Mouse (Mus musculus): Measurements from ENCODE around the gene Olfr764-ps1.
"Not testable (repeated sequence)": the region's sequence is repeated elsewhere in the genome, so short reads cannot be mapped to it uniquely, and the experiment has no call there.

Olfr764-ps1 gene

DNA sequence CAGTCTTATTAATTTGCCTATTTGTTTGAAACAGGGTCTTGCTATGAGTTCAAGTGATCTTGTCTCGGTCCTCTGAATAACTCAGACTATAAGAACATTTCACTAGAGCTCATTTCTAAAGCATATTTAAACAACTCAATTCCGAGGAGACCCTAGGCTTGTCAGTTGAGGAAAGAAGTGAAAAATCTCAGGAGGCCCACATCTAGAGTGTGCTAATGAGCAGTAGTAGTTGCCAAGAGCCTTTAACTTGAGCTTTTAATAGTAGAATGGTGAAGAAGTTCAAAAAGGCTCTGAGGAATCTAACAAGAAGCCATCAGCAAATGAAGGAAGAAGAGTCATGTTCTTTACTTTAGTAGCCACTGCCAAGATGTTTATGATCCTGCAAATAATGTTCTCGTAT, at the start of gene Olfr764-ps1:
Gene Olfr764-ps1 (minus strand): TSS at position 101 of the 400 bp plus-strand sequence.
- DNase-seq (ENCODE audit: low spot score in 2 of 2) = no peak

DNA sequence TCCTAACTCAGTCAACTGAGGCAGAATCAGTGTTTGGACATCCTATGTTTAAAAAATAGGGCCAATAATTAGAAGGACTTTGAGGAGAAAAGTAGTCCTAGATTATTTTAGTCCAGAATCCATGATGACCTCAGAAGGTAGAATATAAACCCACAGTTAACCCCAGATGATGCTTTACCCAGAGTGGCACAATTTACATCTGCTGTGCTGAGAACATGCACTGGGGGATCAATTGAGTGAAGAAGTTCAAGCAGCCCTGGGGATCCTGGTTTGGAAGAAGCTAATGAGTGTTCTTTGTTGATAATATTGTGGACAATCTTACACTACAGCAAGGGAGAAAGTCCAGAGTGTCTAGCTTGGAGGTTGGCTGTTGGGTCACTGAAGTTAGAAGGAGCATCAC, 43.1 kb upstream of the Olfr764-ps1 start, which contains the start of gene Olfr767:
Gene Olfr767 (minus strand): TSS at position 101 of the 400 bp plus-strand sequence.
- DNase-seq (ENCODE audit: low spot score in 2 of 2) = not testable (repeated sequence)

DNA sequence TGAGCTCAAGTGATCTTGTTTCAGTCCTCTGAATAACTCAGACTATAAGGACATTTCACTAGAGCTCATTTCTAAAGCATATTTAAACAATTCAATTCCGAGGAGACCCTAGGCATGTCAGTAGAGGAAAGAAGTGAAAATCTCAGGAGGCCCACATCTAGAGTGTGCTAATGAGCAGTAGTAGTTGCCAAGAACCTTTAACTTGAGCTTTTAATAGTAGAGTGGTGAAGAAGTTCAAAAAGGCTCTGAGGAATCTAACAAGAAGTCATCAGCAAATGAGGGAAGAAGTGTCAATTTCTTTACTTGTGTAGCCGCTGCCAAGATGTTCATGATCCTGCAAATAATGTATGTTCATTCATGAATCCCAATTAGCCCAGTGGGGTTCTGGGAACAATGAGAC, 29.2 kb upstream of the Olfr764-ps1 start, which contains the start of gene Olfr766-ps1:
Gene Olfr766-ps1 (minus strand): TSS at position 101 of the 400 bp plus-strand sequence.
- DNase-seq (ENCODE audit: low spot score in 2 of 2) = no peak

DNA sequence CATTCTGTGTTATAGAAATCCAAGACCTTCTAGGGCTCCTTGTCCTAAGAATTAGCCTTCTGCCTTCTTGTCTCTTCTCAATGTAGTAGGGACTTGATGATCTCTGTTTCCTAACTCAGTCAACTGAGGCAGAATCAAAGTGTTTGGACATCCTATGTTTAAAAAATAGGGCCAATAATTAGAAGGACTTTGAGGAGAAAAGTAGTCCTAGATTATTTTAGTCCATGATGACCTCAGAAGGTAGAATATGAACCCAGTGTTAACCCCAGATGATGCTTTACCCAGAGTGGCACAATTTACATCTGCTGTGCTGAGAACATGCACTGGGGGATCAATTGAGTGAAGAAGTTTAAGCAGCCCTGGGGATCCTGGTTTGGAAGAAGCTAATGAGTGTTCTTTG, 10.2 kb upstream of the Olfr764-ps1 start, which contains the start of gene Olfr765:
Gene Olfr765 (minus strand): TSS at position 101 of the 400 bp plus-strand sequence.
- DNase-seq (ENCODE audit: low spot score in 2 of 2) = not testable (repeated sequence)

DNA sequence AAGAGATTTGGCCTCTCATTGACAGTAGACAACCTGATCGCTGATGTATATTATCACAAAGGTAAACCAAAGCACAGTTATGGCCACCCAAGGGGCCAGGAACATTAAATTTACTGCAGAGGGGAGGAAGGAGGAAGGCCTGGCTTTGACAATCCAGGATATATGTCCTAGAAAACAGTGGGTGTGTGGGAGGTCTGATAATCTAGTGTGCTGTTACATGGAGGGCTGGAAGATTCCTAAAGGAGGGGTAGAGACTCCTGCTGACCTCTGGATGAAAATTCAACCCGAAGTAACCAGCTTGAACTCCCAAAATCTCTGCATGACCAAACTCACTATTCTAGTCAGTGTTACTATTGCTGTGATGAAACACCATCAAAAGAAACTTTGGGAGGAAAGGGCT, 11.4 kb downstream of the Olfr764-ps1 start:
- DNase-seq (ENCODE audit: low spot score in 2 of 2) = no peak

DNA sequence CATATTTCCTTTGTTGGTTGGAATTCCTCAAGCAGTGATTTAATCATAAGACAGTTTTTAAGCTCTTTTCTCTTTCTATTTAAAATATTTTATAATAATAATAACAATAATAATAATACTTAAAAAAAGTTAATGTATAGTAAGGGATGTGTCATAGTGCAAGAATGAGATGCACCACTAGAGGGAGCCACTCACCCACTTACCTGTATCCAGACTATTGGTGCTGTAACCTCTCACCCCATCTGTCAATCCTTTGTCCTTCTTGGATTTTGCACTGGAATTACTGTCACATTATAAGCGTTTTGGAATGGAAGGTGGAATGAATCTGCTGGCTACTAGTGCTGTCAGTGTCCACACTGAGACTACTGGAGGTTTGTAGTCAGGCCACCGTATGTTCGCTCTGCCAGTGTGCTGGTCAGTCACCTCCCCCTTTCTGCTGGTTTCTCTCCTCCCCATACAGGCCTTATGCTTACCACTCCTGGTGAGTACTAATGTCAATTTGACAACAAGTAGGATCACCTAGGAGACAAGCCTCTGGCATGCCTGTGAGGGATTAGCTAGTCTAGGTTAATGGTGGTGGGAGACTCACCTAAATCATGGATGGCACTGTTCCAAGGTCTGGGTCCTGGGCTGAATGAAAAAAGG, 13.6 kb downstream of the Olfr764-ps1 start:
- DNase-seq (ENCODE audit: low spot score in 2 of 2) = peak in 1 of 2 experiments; percentile 67

DNA sequence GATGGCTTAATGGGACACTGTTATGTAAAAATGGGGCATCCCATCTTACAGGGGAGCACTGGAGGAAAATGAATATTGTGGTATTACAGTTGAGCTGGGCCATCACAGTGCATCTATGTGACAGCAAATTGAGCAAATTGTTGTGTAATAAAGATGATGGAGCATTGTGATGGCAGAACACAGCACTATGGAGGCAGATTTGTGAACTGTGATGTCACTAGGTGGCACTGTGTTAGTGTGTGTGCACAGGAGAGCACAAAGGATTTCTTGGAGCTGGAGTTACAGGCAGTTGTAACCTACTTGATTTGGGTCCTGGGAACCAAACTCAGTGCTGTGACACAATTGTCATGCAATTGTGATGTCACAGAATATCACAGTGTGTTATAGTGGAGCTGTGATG, 16.4 kb downstream of the Olfr764-ps1 start:
- no peak for DNase-seq (ENCODE audit: low spot score in 2 of 2)

DNA sequence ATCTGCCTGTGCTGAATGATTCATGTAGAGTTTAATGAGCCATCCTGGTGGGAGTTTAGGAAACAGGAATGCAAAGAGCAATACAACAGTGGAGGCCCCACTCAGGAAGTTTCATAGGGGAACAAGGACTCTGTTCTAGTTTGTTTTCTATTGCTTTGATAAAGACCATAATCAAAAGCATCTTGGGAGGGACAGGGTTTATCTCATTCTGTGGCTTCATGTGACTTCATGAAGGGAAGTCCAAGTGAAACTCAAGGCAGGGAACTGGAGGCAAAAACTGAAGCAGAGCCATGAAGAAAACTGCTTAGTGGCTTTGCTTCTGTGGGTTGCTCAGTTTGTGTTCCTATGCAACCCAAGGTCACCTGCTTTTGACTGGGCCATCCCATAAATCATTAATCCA, 25.2 kb downstream of the Olfr764-ps1 start:
- DNase-seq (ENCODE audit: low spot score in 2 of 2) = no peak

DNA sequence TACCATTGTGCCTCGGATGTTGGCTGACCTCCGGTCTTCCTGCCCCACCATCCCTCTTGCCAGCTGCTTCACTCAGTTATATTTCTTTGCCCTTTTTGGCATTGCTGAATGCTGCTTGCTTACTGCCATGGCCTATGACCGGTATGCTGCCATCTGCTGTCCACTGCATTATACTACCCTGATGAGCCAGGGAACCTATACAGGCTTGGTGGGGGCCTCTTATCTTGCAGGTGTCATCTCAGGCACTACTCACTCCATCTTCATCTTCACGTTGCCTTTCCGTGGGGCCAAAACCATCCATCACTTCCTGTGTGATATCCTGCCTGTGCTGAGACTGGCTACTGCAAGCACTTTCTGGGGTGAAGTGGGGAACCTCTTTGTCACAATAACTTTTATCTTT, 28.2 kb downstream of the Olfr764-ps1 start:
- not testable (repeated sequence) for DNase-seq (ENCODE audit: low spot score in 2 of 2)

DNA sequence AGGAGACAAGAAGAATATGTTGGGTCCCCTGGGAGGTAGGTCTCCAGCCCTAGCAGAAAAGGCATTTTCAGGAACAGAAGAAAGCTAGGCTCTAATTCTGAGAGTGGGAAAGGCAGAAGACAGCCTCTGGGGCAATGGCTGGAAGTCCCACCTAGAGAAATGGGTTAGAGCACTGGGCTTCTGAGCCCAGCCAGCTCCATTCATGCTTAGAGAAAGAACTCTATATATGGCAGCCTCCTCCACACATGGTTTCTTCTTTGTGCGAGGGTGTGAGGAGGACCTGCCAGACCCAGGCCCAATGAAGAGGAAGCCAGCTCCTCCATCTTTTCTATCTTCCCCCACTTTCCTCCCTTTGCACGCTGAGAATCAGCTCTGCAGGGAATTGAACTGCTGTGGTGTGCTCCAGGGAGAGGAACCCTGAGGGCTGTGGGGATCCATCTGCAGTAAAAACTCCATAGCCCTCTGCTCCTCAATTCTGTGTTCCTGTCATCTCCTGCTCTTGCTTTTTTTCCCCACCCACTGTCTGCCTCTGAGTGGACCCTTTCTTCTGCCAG, 29.3 kb downstream of the Olfr764-ps1 start, which contains the start of gene Olfr763:
Gene Olfr763 (plus strand): TSS at position 504 of the 554 bp plus-strand sequence.
- DNase-seq (ENCODE audit: low spot score in 2 of 2) = peak in 1 of 2 experiments; percentile 39

DNA sequence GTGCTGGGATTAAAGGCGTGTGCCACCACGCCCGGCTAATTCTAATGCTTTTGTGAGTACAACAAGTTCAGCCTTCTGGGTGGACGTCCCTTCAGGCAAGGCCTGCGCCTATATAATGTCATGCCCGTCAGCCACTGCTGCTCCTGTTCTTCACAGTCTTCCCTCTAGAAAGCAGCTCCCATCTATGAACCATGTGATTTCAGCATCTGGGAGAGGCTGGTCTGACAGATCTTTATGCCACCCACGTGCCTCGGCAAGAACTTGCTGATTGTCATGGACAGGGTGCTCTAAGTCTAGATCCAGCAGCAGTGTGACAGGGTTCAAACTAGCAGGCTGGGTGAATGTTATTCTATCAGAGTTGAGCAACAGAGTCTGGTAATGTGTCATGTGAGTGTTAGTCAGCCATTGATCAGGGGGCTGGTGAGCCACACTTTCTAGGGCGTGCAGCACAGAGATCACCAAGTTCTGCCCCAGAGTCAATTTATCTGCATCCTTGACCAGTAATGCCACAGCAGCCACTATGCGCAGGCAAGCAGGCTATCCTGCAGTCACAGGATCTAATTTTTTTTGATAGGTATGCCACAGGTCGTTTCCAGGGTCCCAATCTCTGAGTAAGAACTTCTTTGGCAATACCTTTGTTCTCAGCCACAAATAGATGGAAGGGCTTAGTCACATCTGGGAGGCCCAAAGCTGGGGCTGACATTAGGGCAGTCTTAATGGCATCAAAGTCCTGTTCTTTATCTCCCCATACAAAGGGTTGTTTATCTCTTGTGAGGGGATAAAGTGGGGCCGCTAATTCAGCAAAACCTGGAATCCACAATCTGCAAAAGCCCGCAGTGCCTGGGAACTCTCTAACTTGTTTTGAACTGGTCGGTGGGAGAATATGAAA, 35.4 kb downstream of the Olfr764-ps1 start:
- DNase-seq (ENCODE audit: low spot score in 2 of 2) = peak in 1 of 2 experiments; percentile 33

DNA sequence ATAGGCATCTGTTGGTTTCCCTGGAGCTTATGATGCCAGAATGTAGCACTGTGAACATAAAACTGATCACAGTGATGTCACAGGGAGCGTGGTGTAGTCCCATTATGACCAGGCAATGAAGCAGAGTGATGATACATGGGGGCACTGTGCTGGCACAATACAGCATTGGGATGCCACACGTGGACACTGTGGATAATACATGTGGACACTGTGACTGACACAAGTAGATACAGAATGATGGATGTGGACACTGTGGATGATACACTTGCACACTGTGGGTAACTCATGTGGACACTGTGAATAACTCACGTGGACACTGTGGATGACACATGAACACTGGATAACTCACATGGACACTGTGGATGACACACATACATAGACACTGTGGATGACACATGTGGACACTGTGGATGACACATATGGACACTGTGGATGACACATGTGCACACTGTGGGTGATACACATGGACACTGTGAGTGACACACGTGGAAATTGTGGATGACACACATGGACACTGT, 43.1 kb downstream of the Olfr764-ps1 start:
- no peak for DNase-seq (ENCODE audit: low spot score in 2 of 2)

DNA sequence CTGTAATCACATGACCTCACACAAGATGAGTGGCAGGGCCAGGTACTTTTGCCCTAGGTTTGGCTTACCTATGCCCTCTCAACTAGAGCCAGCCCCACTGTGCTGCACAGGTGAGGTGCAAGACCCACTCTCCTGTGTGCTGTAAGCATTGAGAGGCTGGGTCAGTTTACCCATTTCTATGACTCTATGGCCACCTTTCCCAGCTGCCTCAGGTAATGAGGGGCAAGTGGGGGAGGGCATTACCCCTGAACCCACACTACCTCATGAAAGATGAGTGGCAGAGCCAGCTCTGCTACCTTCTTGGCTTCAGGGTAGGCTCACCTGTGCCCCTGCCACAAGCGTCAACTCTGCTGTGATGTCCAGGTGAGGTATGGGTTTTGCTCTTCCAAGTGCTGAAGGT, 43.9 kb downstream of the Olfr764-ps1 start:
- DNase-seq (ENCODE audit: low spot score in 2 of 2) = no peak

DNA sequence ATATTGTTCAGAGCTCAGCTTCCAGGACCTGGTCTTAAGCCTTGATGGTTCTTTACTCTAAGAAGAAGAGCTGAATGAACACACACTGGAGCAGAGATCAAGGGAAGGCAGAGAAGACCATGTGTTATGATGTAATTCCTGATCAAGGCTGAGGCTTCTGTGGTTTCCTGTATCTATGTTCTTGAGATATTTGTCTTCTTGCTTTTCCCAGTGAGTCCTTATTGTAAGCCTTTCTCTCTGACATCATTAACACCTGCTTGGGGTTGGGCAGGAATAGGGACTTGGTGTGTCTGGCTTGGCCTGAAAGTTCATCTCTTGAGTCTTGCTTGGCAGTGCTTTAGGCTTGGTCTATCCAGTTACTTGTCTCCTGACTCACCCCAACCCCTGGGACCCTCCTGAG, 48.7 kb downstream of the Olfr764-ps1 start:
- no peak for DNase-seq (ENCODE audit: low spot score in 2 of 2)

DNA sequence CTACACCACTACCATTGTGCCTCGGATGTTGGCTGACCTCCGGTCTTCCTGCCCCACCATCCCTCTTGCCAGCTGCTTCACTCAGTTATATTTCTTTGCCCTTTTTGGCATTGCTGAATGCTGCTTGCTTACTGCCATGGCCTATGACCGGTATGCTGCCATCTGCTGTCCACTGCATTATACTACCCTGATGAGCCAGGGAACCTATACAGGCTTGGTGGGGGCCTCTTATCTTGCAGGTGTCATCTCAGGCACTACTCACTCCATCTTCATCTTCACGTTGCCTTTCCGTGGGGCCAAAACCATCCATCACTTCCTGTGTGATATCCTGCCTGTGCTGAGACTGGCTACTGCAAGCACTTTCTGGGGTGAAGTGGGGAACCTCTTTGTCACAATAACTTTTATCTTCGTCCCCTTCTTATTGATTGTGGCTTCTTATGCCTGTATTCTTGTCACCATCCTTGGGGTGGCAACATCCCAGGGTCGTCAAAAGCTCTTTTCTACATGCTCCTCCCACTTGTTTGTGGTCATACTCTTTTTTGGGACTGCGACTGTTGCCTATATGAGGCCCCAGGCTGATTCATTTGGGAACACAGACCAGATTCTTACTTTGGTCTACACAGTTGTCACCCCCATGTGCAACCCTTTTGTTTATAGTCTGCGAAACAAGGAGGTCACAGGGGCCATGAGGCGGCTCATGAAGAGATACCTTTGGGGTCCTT, 49.4 kb downstream of the Olfr764-ps1 start:
- DNase-seq (ENCODE audit: low spot score in 2 of 2) = not testable (repeated sequence)

DNA sequence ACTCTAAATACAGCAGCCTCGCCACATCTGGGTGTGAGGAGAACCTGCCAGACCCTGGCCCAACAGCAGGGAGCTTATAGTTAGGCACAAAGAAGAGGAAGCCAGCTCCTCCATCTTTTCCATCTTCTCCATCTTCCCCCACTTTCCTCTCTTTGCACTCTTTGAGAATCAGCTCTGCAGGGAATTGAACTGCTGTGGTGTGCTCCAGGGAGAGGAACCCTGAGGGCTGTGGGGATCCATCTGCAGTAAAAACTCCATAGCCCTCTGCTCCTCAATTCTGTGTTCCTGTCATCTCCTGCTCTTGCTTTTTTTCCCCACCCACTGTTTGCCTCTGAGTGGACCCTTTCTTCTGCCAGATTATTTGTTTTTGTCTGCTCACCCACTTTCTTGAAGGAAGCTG, 50.6 kb downstream of the Olfr764-ps1 start, which contains the start of gene Olfr9:
Gene Olfr9 (plus strand): TSS at position 301 of the 400 bp plus-strand sequence.
- not testable (repeated sequence) for DNase-seq (ENCODE audit: low spot score in 2 of 2)
